Mouse (Mus musculus): ENCODE measurements around the gene Rfx1.

Gene Rfx1

DNA sequence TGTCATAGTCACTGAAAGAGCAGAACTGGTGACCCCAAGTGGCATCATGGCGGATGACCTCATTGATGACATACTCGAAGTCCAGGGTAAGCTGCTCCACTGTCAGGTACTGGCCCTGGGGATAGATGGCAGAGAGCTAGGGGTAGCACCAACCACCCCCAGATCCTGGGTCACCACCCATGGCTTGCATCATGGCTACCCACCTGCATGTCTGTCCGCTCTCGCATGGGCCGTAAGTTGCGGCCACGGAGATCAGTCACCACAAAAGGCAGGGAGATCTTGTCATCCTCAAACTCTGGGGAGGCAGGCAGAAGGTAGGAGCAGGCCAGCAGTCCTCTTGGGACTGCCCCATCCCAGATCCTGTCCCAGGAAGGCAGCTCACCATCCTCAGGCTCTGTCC is 31.7 kb downstream of the Rfx1 start:
- DNase-seq = no peak

DNA sequence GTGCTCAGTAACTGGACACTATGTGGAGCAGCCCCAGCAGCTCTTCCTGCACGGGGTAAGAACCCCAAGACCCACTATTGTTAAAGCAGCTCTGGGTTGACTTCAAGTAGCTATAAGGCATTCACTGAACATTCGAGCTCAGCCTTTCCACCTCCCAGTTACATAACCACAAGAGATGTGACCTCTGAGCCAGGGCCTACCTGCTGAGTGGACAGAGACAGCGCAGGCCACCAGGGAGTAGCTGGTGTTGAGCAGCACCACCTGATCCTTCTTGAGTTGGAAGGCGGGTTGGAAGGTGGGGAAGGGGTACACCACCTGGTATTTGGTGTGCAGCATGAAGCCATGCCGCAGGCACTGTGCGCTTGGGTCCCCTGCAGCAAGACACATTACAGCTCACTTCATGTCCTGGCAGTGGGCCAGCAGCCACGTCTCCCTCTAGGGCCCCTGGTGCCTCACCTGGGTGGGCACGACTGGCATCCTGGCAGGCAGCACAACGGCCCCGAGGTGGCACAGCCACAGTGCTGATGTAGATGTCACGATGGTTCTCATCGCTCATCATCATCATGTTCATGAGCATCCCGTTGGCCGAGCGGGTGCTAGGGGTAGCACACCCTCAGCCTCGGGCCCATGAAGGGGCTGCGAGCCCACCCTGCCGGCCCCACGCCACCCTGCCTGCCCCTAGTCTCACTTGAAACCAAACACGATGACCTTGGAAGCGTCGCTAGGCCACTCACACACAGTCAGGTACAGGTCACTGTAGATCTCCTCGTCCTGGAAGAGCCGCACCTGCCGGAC is 35.0 kb downstream of the Rfx1 start:
- DNase-seq = no peak

DNA sequence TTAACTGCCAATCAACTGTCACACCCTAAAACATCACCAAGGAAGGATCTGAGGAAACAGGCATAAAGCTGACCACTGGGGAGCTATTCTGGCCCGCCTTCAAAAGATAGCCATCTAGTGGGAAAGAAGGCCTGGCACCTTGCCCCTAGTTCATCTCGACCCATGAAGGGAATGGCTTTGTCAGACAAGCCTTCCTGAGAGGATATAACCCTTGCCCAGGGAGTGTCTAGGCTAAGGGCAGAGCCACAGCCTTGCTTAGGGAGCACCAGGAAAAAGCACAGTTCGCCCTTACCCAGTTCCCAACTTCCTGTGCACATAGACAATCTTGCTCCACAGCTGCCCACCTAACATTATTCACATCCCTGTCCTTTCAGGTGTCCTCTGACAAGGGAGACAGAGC is 37.0 kb downstream of the Rfx1 start:
- DNase-seq = peak; percentile 35

DNA sequence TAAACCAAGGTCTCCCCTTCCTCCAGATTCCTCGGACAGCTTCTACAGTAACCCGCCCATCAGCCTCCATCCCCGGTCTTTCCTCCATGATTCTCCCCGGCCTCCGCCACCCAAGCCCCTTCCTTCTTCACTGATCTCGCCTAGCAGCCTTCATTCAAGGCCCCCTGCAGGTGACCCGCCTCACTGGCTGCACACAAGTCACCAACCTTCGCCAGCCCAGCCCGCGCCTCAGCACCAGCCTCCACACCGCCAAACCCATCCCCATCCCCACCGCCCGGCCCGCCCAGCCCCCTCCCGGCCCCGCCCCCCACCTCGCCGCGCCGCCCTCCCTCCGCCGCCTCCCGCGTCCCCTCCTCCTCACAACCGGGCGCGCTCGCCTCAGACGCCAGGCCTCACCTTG is 37.6 kb downstream of the Rfx1 start:
- peak; percentile 59 for DNase-seq

DNA sequence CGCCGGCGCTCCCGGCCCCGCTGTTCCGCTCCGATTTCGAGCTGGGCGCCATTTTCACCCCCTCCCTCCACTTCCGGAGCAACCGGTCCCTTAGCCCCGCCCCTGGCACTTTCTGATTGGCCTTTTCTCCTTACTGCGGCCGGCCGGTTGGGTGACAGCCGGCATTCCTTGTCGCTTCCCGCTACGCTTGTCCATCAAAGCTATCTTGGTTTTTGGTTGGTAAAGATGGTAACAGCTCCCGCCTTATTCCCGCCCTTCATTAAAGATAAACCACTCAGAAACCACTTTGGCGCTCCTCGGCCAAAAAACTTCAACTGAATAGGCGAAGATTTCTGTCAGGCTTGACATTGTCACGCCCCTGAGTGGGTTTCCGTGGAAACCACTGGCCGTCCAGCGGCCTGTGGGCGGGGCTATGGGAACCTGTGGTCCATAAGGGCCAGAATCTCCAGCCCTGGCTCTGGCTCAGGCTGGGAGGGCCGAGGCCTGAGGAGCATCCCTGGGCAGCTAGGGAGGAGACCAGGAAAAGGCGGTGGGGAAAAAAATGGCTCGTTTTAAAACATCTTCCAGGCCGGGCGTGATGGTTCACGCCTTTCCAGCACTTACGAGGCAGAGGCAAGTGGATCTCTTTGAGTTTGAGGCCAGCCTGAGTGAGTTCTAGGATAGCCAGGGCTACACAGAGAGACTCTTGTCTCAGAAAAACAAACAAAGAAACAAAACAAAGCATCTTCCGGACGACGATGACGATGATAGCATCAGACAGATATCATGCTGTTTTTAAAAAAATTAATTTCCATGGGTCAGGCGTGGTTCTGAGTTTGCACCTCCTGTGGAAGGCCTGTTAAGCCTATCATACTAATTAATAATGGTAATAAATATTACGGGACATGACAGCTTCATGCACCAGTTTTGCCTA is 38.3 kb downstream of the Rfx1 start, which contains the start of gene Dcaf15:
Gene Dcaf15 (minus strand): TSS at position 72 of the 913 bp plus-strand sequence.
- peak; percentile 98 for DNase-seq

DNA sequence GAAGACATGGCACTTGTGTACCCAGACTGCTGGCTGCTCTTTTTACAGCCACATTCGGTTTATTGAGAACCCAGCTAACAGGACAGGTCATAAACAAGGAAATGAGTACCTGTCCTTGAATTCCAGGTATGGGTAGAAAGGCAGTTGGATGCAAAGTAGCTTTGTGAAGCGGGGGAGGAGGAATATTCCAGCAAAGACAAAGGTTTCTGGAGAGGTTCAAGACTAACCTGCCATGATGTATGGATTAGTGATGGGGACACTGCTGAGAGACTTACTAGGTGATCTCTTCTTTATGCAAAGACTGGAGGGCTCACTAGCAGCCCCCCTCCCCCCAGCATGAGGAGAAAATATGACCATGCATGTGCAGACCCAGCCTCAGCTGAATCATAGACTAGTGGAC is 39.0 kb downstream of the Rfx1 start:
- DNase-seq = no peak

DNA sequence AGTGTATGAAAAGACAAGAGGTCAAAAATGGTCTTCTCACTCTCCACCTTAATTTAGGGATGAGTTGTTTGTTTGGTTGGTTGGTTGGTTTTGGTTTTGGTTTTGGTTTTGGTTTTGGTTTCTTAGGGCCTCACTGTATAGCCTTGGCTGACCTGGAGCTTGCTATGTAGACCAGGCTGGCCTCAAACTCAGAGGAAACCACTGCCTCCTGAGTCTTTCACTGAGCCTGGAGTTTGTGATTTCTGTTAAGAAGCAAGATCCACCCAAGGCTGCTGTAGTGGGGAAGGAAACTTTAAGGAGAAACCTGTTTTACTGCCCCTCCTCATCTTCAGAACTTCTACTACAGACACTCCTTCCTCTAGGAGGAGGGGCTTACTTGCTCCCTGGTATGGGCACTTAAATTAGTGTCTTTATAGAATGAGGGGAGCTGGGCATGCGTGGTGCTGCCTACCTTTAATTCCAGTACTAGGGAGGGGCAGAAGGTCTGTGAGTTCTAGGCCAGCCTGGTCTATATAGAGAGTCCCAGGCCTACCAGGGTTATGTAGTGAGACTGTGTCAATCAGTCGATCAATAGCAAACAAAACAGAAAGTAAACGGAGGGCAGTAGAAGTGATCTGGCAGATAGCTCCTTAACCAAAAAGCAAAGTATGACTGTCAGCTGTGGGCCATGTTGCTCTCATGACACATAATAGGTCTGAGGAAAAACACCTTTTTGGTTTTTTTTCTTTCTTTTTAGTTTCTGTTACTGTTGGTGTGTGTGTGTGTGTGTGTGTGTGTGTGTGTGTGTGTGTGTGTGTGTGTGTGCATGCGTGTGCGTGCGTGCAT is 39.8 kb downstream of the Rfx1 start:
- no peak for DNase-seq

DNA sequence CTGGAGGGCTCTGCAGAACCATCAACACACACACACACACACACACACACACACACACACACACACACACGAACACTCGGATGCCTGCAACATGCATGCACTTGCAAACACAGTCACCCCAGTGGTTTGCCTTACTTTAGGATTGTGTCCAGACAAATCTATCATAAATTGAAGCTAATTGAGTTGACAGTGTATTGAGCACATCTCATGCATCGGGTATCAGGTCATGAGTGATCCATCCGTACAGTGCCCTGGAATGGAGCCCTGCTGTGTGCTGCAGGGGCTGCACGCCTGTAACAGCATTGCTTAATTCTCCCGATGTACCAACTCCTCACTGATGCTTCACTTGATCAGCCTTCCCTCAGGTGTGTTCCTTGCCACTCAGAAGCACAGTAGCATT is 49.0 kb downstream of the Rfx1 start:
- no peak for DNase-seq

DNA sequence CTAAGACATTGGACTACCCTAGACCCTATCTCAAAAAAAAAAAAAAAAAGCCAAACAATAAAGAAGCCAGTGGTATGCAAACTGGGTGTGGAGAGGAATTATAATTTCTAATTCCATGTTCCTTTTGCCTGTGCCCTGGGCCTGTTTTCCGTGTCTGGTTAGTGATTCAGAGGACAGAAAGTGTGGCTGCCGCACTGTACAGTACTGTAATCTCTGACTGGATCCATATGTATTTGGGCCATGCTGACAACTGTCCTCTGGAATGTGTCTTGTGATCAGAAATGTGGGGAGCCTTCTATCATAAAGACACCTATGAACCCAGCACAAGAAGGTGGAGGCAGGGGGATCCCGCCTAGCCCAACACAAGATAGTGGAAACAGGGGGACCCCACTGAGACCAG is 55.5 kb downstream of the Rfx1 start:
- DNase-seq = no peak

DNA sequence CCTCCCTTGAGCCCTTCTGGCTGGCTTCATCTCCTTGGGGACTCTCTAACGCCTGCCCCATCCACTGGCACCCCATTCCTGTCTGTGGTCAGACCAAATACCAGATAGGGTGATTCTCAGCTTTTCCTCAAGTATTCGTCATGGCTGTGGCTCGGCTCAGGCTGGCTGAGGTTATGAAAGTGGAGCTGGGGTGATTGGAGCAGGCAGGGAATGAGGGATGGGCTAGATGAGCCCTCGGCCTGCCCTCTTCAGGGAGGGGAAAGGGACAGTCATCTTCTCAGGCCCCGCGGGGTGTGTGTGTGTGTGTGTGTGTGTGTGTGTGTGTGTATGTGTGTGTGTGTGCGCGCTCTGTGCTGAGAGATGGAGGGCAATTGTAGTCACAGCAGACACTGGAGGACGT is 59.0 kb downstream of the Rfx1 start, which contains the start of gene Podnl1:
Gene Podnl1 (plus strand): TSS at position 334 of the 400 bp plus-strand sequence.
- no peak for DNase-seq

DNA sequence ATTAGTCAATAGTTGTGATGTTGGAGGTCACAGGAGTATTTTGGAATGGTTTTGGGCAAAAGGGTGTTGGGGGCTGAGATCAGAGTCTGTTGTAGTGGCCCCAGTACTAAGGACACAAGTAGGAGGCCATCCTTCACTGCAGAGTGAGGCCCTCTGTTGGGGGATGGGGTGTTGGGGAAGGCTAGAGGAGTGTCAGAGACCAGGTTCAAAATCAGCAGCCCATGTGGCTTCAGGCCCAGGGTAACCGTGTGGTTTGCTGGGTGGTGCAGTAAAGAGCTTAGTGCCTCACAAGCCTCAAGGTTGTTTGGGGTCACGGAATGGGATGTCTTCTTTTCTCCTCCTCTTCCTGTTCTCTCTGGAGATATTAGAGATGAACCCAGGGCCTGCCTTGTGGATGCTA is 60.1 kb downstream of the Rfx1 start:
- DNase-seq = no peak

DNA sequence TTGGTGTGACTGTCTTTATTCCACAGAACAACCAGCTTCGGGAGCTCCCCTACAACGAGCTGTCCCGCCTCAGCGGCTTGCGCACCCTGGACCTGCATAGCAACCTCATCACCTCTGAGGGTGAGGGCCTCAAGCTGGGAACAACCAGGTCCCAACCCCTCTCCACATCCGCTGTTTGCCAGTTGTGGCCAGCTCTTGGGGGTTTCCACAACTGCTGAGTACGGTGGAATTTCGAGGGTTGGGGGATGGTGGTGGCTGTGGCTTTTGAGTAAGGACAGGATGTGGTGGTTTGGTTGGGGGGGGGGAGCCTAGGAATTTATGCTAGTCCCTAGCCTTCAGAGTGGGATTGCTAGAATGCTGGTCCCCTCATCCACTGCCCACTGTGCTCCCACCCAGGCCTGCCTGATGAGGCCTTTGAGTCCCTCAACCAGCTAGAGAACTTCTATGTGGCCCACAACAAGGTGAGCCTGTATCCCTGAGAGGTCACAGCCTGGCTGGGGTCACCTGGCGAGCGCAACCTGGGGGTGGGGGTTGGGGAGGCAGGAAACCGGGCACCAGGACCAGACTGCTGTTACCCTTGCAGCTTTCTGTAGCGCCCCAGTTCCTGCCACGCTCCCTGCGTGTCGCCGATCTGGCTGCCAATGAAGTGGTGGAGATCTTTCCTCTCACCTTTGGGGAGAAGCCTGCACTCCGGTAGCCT is 60.7 kb downstream of the Rfx1 start:
- DNase-seq = no peak

DNA sequence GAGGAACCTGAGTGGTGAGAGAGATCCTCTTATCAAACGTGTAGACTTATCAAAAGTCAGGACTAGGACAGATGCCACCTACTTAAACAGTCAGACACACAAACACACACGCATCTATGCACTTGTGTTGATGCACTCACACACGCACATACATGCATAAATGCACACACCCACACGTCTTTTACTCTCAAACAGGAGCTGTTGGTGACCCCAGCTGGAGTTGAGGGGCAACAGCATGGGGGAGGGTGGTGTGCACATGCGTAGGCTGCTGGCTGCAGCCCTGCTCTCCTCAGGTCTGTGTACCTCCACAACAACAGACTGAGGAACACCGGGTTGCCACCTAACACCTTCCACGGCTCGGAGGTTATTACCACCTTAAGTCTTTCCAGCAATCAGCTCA is 61.6 kb downstream of the Rfx1 start:
- peak; percentile 3 for DNase-seq

DNA sequence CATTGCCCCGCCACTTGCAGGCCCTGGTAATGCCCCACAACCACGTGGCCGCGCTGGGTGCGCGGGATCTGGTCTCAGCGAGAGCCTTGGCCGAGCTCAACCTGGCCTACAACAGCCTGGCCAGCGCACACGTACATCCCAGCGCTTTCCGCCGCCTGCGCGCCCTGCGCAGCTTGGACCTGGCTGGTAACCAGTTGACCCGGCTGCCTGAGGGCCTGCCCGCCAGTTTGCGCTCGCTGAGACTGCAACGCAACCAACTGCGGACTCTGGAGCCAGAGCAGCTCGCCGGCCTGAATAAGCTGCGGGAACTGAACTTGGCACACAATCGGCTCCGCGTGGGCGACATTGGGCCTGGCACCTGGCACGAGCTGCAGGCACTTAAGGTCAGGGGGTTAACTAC is 64.2 kb downstream of the Rfx1 start:
- peak; percentile 77 for DNase-seq

DNA sequence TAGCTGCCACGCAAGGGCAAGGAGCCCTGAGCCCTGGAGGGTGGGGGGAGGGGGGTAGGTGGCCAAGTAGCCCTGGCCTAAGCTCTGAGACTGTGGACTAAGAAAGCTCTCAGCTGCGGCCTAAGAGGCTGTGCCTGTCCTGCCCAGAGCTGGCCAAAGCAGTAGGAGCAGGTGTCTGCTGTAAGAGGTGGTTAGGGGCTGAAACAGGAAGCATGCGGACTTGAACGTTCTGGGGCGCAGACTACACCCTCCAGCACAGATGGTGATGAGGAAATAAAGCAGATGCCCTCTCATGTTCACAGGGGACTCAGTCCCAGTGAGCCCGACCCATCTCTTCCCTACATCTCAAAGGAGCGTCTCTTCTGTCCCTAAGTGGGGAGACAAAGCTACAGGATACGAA is 65.6 kb downstream of the Rfx1 start:
- no peak for DNase-seq

DNA sequence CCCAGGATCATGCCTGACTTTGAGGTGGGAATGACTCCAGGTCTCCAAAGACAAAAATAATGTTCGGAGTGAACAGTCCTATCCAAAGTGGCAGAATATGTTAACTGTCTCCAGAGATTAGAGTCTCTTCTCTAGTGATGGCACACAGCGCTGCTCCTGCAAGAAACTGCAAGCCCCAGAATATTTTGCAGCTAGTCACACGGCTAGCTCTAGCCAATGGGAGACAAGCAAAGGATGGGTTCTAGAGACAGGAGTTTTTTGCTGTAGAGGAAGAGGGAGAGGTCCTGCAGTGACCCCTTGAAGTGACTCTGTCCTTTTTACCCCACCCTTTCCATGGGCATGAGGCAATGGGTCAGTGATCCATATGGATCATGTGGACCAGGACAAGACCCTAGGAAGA is 71.2 kb downstream of the Rfx1 start:
- DNase-seq = no peak

DNA sequence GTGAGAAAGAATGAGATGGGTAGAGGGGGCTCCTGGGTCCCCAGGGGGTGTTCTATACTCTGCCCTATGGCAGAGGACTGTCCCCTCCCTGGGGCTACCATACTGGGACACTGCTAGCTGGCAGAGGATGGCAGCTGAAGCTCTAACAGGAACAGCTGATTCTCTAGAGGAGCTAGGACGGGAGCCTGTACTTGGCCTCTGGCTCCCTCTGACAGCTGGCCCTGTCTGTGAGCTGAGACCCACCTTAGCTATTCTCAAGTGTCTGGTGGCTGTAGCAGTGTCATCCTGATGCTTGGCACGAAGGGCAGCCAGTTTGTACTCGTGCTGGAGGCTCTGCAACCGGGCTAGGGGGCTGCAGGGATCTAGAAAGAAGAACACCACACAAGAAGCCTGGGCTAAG is 74.2 kb downstream of the Rfx1 start:
- DNase-seq = no peak

DNA sequence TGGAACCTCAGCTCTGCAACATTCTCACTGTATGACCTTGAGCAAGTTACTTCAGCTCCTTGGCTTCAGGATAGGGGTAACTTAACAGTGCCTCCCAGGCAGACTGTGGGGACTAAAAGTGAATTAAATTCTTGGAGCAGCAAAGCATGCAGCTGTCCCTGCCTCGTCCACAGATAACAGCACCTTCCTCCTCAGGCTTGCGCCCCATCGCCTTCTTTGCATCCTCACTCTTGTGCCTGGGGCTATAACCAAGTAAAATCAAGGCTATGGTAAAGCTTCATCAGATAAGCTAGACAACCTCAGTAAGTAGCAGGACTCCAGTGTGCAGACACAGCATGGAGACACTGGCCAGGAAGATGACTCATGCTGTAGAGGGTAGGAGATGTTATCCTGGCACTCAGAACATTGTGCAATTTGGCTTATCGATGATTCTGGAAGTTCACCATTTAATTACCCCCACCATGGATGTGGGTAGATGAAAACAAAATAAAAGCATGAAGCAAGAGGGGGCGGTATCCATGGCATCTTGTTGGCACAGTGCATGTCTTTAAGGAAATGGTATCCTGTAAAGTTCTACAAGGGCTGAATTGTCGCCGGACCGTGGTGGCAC is 78.1 kb downstream of the Rfx1 start:
- no peak for DNase-seq

Measured in cerebellum, adult 8-10 months (tissue).